Mouse (Mus musculus) heart, embryonic 14.5 days (tissue): ENCODE results near the gene Hk1. TPM values are rescaled to one million over a fixed set of nuclear protein-coding genes. Genes with fewer than 3 reads are reported as not detected.

Experiments
- ATAC-seq: fragments of 200-750 bp; cut with Nextera tagmentation; 2 replicates; pipeline ENCODE4 v1.8.0; 2017; ENCODE audit warnings: low read depth, moderate TSS enrichment; ENCODE audit not compliant: insufficient number of reproducible peaks, insufficient read depth, low FRiP score
- H3K27ac ChIP-seq, 2 experiments: fragments of 200-500 bp in 1 of 2; fragments of 300-500 bp in 1 of 2; sonication (generic) in 1 of 2; replicated peaks in 1 of 2; 2 replicates each; pipeline ENCODE4 v1.5.1; 2012 to 2014; ENCODE audit warnings: low read depth in 2 of 2, low read length in 2 of 2, control low read depth in 1 of 2, mild to moderate bottlenecking in 1 of 2, mixed read lengths in 1 of 2; ENCODE audit not compliant: control insufficient read depth in 1 of 2, insufficient read depth in 1 of 2
- H3K27me3 ChIP-seq: fragments of 300-500 bp; sonication (generic); 2 replicates; pipeline ENCODE4 v1.6.1; 2014; ENCODE audit warnings: mild to moderate bottlenecking, low read length, control low read depth; ENCODE audit not compliant: control insufficient read depth, insufficient read depth
- H3K36me3 ChIP-seq: fragments of 300-500 bp; sonication (generic); 2 replicates; pipeline ENCODE4 v1.6.1; 2014; ENCODE audit warnings: mild to moderate bottlenecking, control low read depth, low read length, mixed read lengths; ENCODE audit not compliant: control insufficient read depth, insufficient read depth
- H3K4me1 ChIP-seq, 2 experiments: fragments of 200-500 bp in 1 of 2; fragments of 300-500 bp in 1 of 2; sonication (generic) in 1 of 2; 2 replicates each; pipeline ENCODE4 v1.6.1; 2012 to 2014; ENCODE audit warnings: low read length in 2 of 2, control low read depth in 1 of 2, mixed read lengths in 1 of 2; ENCODE audit not compliant: control insufficient read depth in 2 of 2, insufficient read depth in 2 of 2
- H3K4me2 ChIP-seq: fragments of 300-500 bp; sonication (generic); 2 replicates; pipeline ENCODE4 v1.6.1; 2014; ENCODE audit warnings: mild to moderate bottlenecking, low read length
- H3K4me3 ChIP-seq, 2 experiments: fragments of 200-500 bp in 1 of 2; fragments of 300-500 bp in 1 of 2; sonication (generic) in 1 of 2; 2 replicates each; pipeline ENCODE4 v1.5.1; 2012 to 2014; ENCODE audit warnings: low read length in 2 of 2, mild to moderate bottlenecking in 2 of 2, control low read depth in 1 of 2, low read depth in 1 of 2, moderate library complexity in 1 of 2; ENCODE audit not compliant: control insufficient read depth in 1 of 2, insufficient read depth in 1 of 2
- H3K9ac ChIP-seq: fragments of 300-500 bp; sonication (generic); 2 replicates; pipeline ENCODE4 v1.6.1; 2014; ENCODE audit warnings: mild to moderate bottlenecking, low read length
- H3K9me3 ChIP-seq: fragments of 300-500 bp; sonication (generic); 2 replicates; pipeline ENCODE4 v1.6.1; 2016; ENCODE audit warnings: low read length, control low read depth; ENCODE audit not compliant: control insufficient read depth
- WGBS: fragments of 180-500 bp; shearing (Covaris S2); extraction: QIAGEN DNeasy Blood & Tissue Kit; methylation state at CpG from one replicate; pipeline ENCODE4 v1.1.7; 2014; 5-methylcytosine and 5-hydroxymethylcytosine counted together
- polyA plus RNA-seq: library from polyadenylated mRNA; unstranded; fragments of >200 nt; fragmentation: Nextera tagmentation; extraction: Ambion mirVana; gene quantifications from 2 replicates; pipeline ENCODE4 v1.2.1, GENCODE M21; 2014

Gene Hk1
- polyA plus RNA-seq, 1 experiment from 2014 or later = 112 TPM

DNA sequence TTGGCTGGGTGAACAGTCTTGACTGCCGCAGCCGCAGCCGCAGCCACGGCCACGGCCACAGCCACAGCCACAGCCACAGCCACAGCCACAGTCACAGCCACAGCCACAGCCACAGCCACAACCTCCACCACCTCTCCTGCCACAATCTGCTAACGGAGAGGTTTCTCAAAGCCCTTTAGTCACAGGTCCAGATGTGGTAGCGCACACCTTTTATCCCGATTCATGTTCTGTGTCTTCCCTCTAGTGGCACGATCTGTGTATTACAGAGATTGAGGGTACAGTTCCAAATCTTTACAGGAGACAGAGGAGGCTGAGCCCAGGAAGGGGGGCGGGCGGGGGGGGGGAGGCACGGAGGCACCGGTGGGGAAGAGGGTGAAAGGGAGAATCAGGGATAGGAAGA lies 136.8 kb downstream of the Hk1 start:
- H3K4me2 ChIP-seq = no peak overlapping the region
- ATAC-seq = no peak
- H3K27me3 ChIP-seq = no peaks in the 10 kb centered on the region; the same call in 1 of the 2 replicates

DNA sequence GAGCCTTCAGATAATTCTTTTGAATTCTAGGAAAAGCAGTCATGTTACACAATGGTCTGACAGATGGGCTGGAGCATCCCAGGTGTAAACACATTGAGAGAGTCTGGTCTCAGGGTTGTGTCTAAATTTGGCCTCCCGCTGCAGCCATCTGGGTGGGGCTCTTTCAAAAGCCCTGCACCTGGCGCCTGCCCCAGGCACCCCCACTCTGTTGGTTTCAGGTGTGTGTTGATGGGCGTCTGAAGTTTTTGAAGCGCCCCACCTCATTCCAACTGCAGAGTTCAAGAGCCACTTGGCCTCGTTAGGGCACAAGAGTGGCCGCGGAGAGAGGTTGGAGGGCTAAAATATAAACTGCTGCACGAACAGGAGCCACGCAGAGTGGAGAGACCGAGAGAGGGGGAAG lies 137.3 kb downstream of the Hk1 start:
- Histone ChIP-seq H3K9me3 (no peaks in the 10 kb centered on the region), H3K27ac (no peak overlapping the region), H3K36me3 (no peaks in the 10 kb centered on the region), H3K9ac (no peak overlapping the region), H3K4me3 (no peak overlapping the region), H3K27me3 (no peaks in the 10 kb centered on the region; the same call in 1 of the 2 replicates), H3K4me1 (no peaks in the 10 kb centered on the region; a peak in 1 of 4 replicates), H3K4me2 (no peak overlapping the region)
- no peak for ATAC-seq
- WGBS = 61% methylated on average over 10 of the region's 10 CpGs

More for the DNA sequence above, 136.8 kb downstream of the Hk1 start:
- peaks cover 2 to 3% of the 10 kb centered on the region in 2 experiments; a peak in 2 of 4 replicates for H3K4me1 ChIP-seq
- H3K9me3 ChIP-seq = no peaks in the 10 kb centered on the region
- no peak overlapping the region for H3K9ac ChIP-seq
- no peak overlapping the region for H3K4me3 ChIP-seq
- no peaks in the 10 kb centered on the region for H3K36me3 ChIP-seq
- no peak overlapping the region for H3K27ac ChIP-seq
- WGBS = 42% methylated on average over 12 of the region's 13 CpGs

DNA sequence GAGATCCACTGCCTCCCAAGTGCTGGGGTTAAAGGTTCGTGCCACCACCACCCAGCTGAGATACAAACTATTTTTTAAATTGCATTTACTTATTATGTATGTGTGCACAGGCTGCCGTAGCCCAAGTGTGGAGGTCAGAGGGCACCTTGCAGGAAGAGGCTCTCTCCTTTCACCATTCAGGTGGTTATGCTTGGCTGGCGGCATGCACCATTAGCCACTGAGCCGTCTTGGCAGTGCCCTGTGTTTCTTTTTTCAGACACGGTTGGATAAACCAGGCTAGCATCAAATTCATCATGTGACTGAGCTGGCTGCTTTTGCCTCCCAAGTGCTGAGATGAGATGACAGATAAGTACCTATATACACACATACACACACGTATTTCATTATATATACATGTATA lies 140.4 kb downstream of the Hk1 start:
- WGBS = 70% methylated on average over 6 of the region's 6 CpGs
- no peak overlapping the region for H3K9ac ChIP-seq
- no peaks in the 10 kb centered on the region for H3K36me3 ChIP-seq
- H3K4me1 ChIP-seq = no peaks in the 10 kb centered on the region
- ATAC-seq = no peak
- H3K4me2 ChIP-seq = no peak overlapping the region
- H3K27ac ChIP-seq = no peak overlapping the region
- H3K4me3 ChIP-seq = no peak overlapping the region
- no peaks in the 10 kb centered on the region; the same call in 1 of the 2 replicates for H3K27me3 ChIP-seq
- H3K9me3 ChIP-seq = no peaks in the 10 kb centered on the region

DNA sequence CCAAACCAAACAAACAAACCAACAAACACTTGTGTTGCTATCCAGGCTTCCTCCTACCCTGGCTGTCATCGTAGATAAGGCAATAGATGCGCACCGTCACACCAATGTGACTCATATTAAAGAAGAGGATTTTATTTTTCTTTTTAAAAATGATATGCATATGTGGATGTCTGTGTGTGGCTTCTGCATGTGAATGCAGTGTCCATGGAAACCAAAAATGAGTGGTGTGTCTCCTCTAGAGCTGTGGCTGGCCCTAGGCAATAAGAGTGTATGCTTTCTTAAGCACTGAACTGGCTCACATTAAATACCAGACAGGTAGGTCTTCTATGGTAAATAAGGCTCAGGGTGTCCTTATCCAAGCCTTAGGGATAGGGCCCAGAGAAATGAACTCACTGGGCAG lies 141.0 kb downstream of the Hk1 start:
- WGBS = 82% methylated on average over 3 of the region's 3 CpGs
- no peak overlapping the region for H3K9ac ChIP-seq
- no peaks in the 10 kb centered on the region; the same call in 1 of the 2 replicates for H3K27me3 ChIP-seq
- no peak overlapping the region for H3K4me2 ChIP-seq
- H3K4me3 ChIP-seq = no peak overlapping the region
- no peaks in the 10 kb centered on the region for H3K9me3 ChIP-seq
- no peak for ATAC-seq
- H3K27ac ChIP-seq = no peak overlapping the region
- no peaks in the 10 kb centered on the region for H3K4me1 ChIP-seq
- H3K36me3 ChIP-seq = no peaks in the 10 kb centered on the region

DNA sequence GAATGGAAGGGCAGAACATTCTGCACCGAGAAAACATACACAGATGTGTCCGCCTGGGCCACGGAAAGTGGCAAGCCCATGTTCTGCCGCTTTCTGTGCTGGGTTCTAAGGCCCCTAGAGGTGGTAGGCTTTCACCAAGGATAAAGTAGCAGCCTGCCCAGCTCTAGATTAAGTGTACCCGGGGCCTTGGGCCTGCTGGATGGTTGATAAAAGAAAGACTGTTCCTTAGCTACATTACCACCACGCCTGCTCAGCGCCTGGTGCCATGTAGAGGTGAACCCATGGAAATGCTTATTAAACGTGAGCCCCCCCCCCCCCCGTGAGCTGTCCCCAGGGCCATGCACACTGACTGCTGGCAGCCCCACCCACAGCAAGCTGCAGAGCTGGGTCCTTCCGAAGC lies 142.5 kb downstream of the Hk1 start:
- no peak overlapping the region for H3K27ac ChIP-seq
- H3K9ac ChIP-seq = no peak overlapping the region
- ATAC-seq = no peak
- H3K4me3 ChIP-seq = no peak overlapping the region
- H3K4me1 ChIP-seq = no peaks in the 10 kb centered on the region
- H3K36me3 ChIP-seq = no peaks in the 10 kb centered on the region
- H3K27me3 ChIP-seq = no peaks in the 10 kb centered on the region
- H3K9me3 ChIP-seq = no peaks in the 10 kb centered on the region
- no peak overlapping the region for H3K4me2 ChIP-seq
- 77% methylated on average over 10 of the region's 10 CpGs for WGBS

DNA sequence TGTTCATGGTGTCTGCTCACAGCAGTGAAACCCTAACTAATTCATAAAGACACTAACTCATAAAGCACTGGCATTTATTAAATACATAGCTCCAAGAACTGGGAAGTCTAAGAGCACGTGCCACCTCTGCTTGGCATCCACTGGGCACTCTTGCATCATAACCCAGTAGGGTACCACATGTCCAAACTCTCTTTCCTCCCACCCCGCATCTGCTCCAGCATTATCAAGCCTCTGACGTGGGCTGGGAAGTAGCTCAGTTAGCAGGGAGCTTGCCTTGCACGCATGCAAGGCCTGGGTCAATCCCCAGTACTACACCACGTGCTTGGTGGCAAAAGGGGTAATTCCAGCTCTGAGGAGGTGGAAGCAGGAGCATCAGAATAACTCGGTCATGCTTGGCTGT lies 143.5 kb downstream of the Hk1 start:
- Histone ChIP-seq H3K4me1 (peaks cover 0 to 4% of the 10 kb centered on the region in 2 experiments; a peak in 1 of 4 replicates), H3K9me3 (no peaks in the 10 kb centered on the region), H3K4me3 (no peak overlapping the region), H3K4me2 (no peak overlapping the region), H3K27ac (no peak overlapping the region), H3K9ac (no peak overlapping the region), H3K36me3 (no peaks in the 10 kb centered on the region), H3K27me3 (no peaks in the 10 kb centered on the region)
- no peak for ATAC-seq
- 80% methylated on average over 6 of the region's 6 CpGs for WGBS

DNA sequence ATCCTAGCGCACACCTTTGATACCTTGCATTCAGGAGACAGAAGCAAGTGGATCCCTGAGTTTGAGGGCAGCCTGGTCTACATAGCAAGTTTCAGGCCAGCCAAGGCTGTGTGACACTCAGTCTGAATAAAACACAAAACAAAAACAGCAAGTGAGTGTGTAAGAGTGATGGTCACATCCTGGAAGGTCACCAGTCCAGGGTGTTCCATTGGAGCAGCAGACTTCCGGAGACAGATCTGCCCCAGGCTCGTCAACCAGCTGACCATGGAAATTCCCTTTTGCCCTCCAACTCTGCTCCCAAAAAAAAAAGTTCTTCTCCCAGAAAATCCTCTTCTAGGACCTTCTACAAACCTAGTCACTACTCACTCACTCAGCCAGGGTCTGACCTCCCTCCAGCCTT lies 147.9 kb downstream of the Hk1 start:
- Histone ChIP-seq H3K4me1 (peaks cover 4 to 5% of the 10 kb centered on the region in 2 experiments; a peak in 2 of 4 replicates), H3K27ac (no peak overlapping the region)

DNA sequence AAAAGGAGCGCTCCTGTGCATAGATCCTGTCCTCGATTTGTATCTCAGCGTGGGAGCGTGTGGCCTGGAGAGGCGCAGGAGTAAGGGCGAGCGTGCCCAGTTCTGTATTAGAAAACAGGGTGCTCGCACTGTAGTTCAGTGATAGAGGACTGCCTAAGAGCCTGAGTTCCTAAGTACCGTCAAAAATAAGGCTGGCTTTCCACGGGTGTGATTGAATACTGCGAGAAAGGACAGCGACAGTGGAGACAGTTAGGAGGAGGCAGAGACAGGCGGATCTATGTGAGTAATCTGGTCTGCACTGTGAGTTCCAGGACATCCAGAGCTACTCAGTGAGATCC lies 148.3 kb downstream of the Hk1 start:
- Histone ChIP-seq H3K27ac (no peak overlapping the region), H3K4me1 (peaks cover 4 to 5% of the 10 kb centered on the region in 2 experiments; a peak in 2 of 4 replicates)
- whole genome bisulfite sequencing = under 1% methylated on average over 13 of the region's 13 CpGs

More for the DNA sequence above, 147.9 kb downstream of the Hk1 start:
- no peak for ATAC-seq
- H3K4me2 ChIP-seq = peak overlapping the region; percentile 99
- H3K27me3 ChIP-seq = no peaks in the 10 kb centered on the region
- no peak overlapping the region for H3K9ac ChIP-seq
- no peaks in the 10 kb centered on the region for H3K36me3 ChIP-seq
- no peak overlapping the region for H3K4me3 ChIP-seq
- no peaks in the 10 kb centered on the region for H3K9me3 ChIP-seq
- 77% methylated on average over 3 of the region's 3 CpGs for WGBS

More for the DNA sequence above, 148.3 kb downstream of the Hk1 start:
- peak overlapping the region; percentile 99 for H3K4me2 ChIP-seq
- peak overlapping the region; percentile 60 for H3K4me3 ChIP-seq
- no peaks in the 10 kb centered on the region for H3K36me3 ChIP-seq
- no peak for ATAC-seq
- H3K9ac ChIP-seq = peak overlapping the region; percentile 70; the same call in 1 of the 2 replicates
- H3K9me3 ChIP-seq = no peaks in the 10 kb centered on the region
- H3K27me3 ChIP-seq = no peaks in the 10 kb centered on the region
